Mouse (Mus musculus): Measurements from ENCODE around the gene Tas2r103. TPM values are rescaled to one million over a fixed set of nuclear protein-coding genes. Genes with fewer than 3 reads are reported as not detected.

Tas2r103 gene
- not detected in 2 replicates for polyA plus RNA-seq (2012; rRNA removed)

DNA sequence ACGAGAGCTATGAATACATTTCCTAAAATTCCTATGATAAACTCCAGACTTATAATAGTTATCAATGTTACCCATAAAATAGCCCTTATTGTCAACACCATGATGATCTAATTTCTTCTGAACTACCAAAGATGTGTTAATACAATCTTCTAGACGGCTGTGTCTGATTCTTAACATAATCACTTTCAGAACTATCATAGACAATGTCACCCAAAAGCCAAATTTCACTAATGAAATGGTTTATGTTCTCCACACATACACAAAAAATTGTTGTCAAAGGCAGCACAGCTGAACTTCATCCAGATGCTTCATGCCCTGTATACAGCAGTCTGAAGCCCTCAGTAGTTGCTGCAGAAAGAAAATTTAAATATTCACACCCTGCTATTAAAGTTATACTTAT is at the start of gene Tas2r103:
Gene Tas2r103, minus strand, starts transcription at position 101 of the 400 bp plus-strand sequence.
- no peak for TF ChIP-seq POLR2A (IDR thresholded peaks at IDR 0.05; ENCODE audit: control insufficient read depth, low read depth, low read length)
- no peak for TF ChIP-seq CTCF (IDR thresholded peaks at IDR 0.05; ENCODE audit: control insufficient read depth, insufficient read depth, insufficient replicate concordance, low read depth, low read length)
- Histone ChIP-seq H3K4me3 (ENCODE audit: control insufficient read depth, low read depth, low read length) (no peak within 1 kb of the TSS), H3K27me3 (ENCODE audit: control insufficient read depth, insufficient read depth, low read length) (no peaks in the 10 kb centered on the region), H3K4me1 (ENCODE audit: control insufficient read depth, insufficient read depth, low read length) (no peaks in the 10 kb centered on the region), H3K36me3 (ENCODE audit: control insufficient read depth, insufficient read depth, low read length) (no peaks in the 10 kb centered on the region), H3K27ac (ENCODE audit: control insufficient read depth, insufficient read depth, low read depth, low read length) (no peak within 1 kb of the TSS)

DNA sequence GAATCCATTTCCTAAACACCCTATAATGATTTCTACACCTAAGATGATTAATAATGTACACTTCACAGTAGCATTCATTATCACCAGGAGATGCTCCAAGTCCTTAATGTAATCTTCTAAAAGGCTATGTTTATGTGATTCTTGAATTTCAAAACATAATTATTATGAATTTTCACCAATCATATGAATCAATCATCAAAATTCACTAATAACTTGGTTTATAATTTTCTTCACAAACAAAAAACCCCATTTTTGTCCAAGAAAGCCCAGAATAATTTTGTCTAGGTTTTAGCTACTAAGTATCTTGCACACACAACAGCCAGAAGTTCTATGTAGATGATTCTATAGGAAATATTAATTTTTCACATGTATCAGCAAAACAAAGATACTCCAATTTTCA is 18.8 kb upstream of the Tas2r103 start, which contains the start of gene Tas2r140:
Gene Tas2r140, minus strand, starts transcription at position 101 of the 400 bp plus-strand sequence.
- H3K36me3 ChIP-seq (ENCODE audit: control insufficient read depth, insufficient read depth, low read length): no peaks in the 10 kb centered on the region
- H3K4me3 ChIP-seq (ENCODE audit: control insufficient read depth, low read depth, low read length): no peak within 1 kb of the TSS
- no peaks in the 10 kb centered on the region for H3K27me3 ChIP-seq (ENCODE audit: control insufficient read depth, insufficient read depth, low read length)
- H3K27ac ChIP-seq (ENCODE audit: control insufficient read depth, insufficient read depth, low read depth, low read length): no peak within 1 kb of the TSS
- TF ChIP-seq CTCF (IDR thresholded peaks at IDR 0.05; ENCODE audit: control insufficient read depth, insufficient read depth, insufficient replicate concordance, low read depth, low read length): no peak
- no peak for TF ChIP-seq POLR2A (IDR thresholded peaks at IDR 0.05; ENCODE audit: control insufficient read depth, low read depth, low read length)
- no peaks in the 10 kb centered on the region for H3K4me1 ChIP-seq (ENCODE audit: control insufficient read depth, insufficient read depth, low read length)

Other genes with a start within 250 kb of the Tas2r103 start
- not detected in 2 replicates for gene Tas2r117, start 234.3 kb downstream of the Tas2r103 start, polyA plus RNA-seq (2012; rRNA removed)
- gene Tas2r123, start 190.0 kb downstream of the Tas2r103 start, polyA plus RNA-seq (2012; rRNA removed): not detected in 2 replicates
- gene Tas2r116, start 181.7 kb downstream of the Tas2r103 start, polyA plus RNA-seq (2012; rRNA removed): not detected in 2 replicates
- gene Tas2r110, start 169.1 kb downstream of the Tas2r103 start, polyA plus RNA-seq (2012; rRNA removed): not detected in 2 replicates
- not detected in 2 replicates for gene Tas2r113, start 144.1 kb downstream of the Tas2r103 start, polyA plus RNA-seq (2012; rRNA removed)
- gene Tas2r125, start 127.5 kb downstream of the Tas2r103 start, polyA plus RNA-seq (2012; rRNA removed): not detected in 2 replicates
- not detected in 2 replicates for gene Tas2r129, start 86.0 kb downstream of the Tas2r103 start, polyA plus RNA-seq (2012; rRNA removed)
- not detected in 2 replicates for gene Tas2r131, start 79.2 kb downstream of the Tas2r103 start, polyA plus RNA-seq (2012; rRNA removed)
- not detected in 2 replicates for gene Tas2r109, start 56.1 kb downstream of the Tas2r103 start, polyA plus RNA-seq (2012; rRNA removed)
- not detected in 2 replicates for gene Tas2r140, start 18.7 kb upstream of the Tas2r103 start, polyA plus RNA-seq (2012; rRNA removed)
- 8.2 and 8.8 TPM in 2 replicates for gene Smim10l1, start 67.8 kb upstream of the Tas2r103 start, polyA plus RNA-seq (2012; rRNA removed)

All from testis, adult 2 months (tissue).